11 mouse cellular contexts compared by ENCODE assay signal in the genomic region with DNA sequence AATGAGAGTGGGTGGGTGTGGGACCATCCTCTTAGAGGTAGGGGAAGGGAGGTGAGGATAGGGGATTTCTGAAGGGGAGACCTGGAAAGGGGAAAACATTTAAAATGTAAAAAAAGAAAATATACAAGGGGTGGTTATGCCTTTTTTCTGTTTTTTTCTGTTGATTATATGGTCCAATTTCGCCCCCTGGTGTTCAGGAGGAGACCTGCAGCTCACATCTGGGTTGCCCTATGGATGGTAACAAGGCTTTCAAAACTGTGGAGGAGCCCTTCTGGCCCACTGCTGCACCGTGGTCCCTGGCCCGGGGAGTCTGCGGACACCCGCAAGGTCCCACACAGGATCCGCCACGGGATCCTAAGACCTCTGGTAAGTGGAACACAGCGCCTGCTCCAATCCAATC. TPM values are rescaled to one million over a fixed set of nuclear protein-coding genes. Genes with fewer than 3 reads are reported as not detected.
DNase-seq lines count a peak whose midpoint lies in the region; ATAC-seq and TF ChIP-seq lines count a peak whose summit lies in the region.
"Not testable (repeated sequence)": the region's sequence is repeated elsewhere in the genome, so short reads cannot be mapped to it uniquely, and the experiment has no call there.
"Had no signal": no experiment of that assay in that cellular context is flagged by ENCODE, and none has a peak within 500 bp of the region (broad histone marks: within the 10 kb centered on the region; RNA-seq: fewer than 3 reads in every experiment).

No protein-coding gene starts in this region.

- not testable (repeated sequence) for TF ChIP-seq POLR2A in lung, adult 2 months (IDR thresholded peaks at IDR 0.05; ENCODE audit: borderline replicate concordance, extremely low read depth, low read depth, low read length)

- H3K27me3 ChIP-seq in heart, postnatal 0 days (ENCODE audit: control insufficient read depth, insufficient read depth, low read length), result not testable (repeated sequence)

- peak; percentile 22; the same call in 1 of the 2 replicates for TF ChIP-seq CTCF in heart, postnatal 0 days (IDR thresholded peaks at IDR 0.05; ENCODE audit: low read depth)
- TF ChIP-seq CTCF in lung, adult 2 months (IDR thresholded peaks at IDR 0.05; ENCODE audit: insufficient read depth, low read length), result peak; percentile 56

- not testable (repeated sequence) for H3K4me3 ChIP-seq in heart, postnatal 0 days (ENCODE audit: low read depth, low read length); lung, adult 2 months (replicated peaks; ENCODE audit: extremely low read depth, low read depth, low read length)

- not testable (repeated sequence) for TF ChIP-seq EP300 in heart, postnatal 0 days (IDR thresholded peaks at IDR 0.05; ENCODE audit: low read depth)

- H3K27ac ChIP-seq in heart, postnatal 0 days (ENCODE audit: low read depth), result not testable (repeated sequence)

- WGBS in heart, postnatal 0 days, result 73% methylated on average over 8 of the region's 8 CpGs
- 78% methylated on average over 8 of the region's 8 CpGs for WGBS in lung, adult 2 months

- H3K9ac ChIP-seq in heart, postnatal 0 days (replicated peaks; ENCODE audit: low read depth, low read length), result not testable (repeated sequence)

- not testable (repeated sequence) for H3K4me2 ChIP-seq in heart, postnatal 0 days (ENCODE audit: low read depth, low read length)

- H3K9me3 ChIP-seq in heart, postnatal 0 days (replicated peaks; ENCODE audit: control insufficient read depth, low read length), result not testable (repeated sequence)

- H3K36me3 ChIP-seq in heart, postnatal 0 days (replicated peaks; ENCODE audit: control insufficient read depth, insufficient read depth, low read length), result not testable (repeated sequence)

- peak; percentile 51 for DNase-seq in 3T3-L1 (ENCODE audit: low read depth, low spot score)
- peak; percentile 14 for DNase-seq in adipocyte (ENCODE audit: low spot score)
- not testable (repeated sequence) for DNase-seq in heart, postnatal 0 days (ENCODE audit: low spot score); lung, adult 2 months
- peak; percentile 40 to 46 for DNase-seq in kidney, postnatal 25 days
- peak; percentile 47 for DNase-seq in naive thymus-derived CD4-positive, alpha-beta T cell, adult 2 months (ENCODE audit: low read depth)
- peak; percentile 36 for DNase-seq in thymus, postnatal 25 days

- H3K4me1 ChIP-seq in heart, postnatal 0 days (ENCODE audit: control insufficient read depth, insufficient read depth); lung, adult 2 months (ENCODE audit: control insufficient read depth, insufficient read depth, low read length): not testable (repeated sequence)

- peak; percentile 68 for ATAC-seq in common myeloid progenitor, adult 5-6 weeks (replicated peaks; ENCODE audit: low read depth, poor library complexity, severe bottlenecking)
- ATAC-seq in heart, postnatal 0 days (ENCODE audit: insufficient read depth, low read depth), result not testable (repeated sequence)

RNA-seq across cellular contexts. Expression of gene Ceacam2, which starts 1.8 kb away (rescaled TPM):
- total RNA-seq in common myeloid progenitor, adult 5-6 weeks (2017), result not detected in 2 replicates
- not detected in 2 replicates for total RNA-seq in heart, postnatal 0 days (2014; rRNA removed; ENCODE audit: low replicate concordance)
- polyA plus RNA-seq in heart, postnatal 0 days (2015; fragmentation: Nextera tagmentation; extraction: Ambion mirVana), result not detected in 2 replicates
- polyA plus RNA-seq in lung, adult 2 months (2012; rRNA removed), result 0.04 TPM in 1 of 2 replicates, not detected in the other
- polyA plus RNA-seq: CD4-positive, CD25-positive, alpha-beta regulatory T cell, adult 4 months; embryonic facial prominence, embryonic 12.5 days; limb, embryonic 11.5 days had no signal
